ENCODE assay signal across 9 mouse cellular contexts in the genomic region with DNA sequence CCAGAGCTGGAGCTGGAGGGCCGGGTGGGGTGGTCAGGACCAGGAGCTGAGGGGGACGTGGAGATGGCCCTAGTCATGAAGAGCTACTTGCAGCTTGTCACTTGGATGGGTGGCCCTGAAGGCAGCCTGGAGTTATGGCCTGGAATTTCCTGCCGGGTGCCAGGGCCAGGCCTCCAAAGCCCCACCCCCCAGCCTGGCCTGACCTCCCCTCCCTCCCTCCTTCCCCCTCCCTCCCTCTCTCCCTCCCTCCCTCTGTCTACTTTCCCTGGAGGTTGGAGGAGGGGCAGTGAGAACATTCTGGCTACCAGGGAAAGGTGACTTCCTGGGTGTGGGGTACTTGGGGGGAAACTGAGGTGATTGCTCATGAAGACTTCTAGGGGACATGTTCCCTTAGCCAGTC. TPM values are rescaled to one million over a fixed set of nuclear protein-coding genes. Genes with fewer than 3 reads are reported as not detected.
DNase-seq lines count a peak whose midpoint lies in the region; ATAC-seq and TF ChIP-seq lines count a peak whose summit lies in the region.
"Had no signal": no experiment of that assay in that cellular context is flagged by ENCODE, and none has a peak within 500 bp of the region (broad histone marks: within the 10 kb centered on the region; RNA-seq: fewer than 3 reads in every experiment).

No protein-coding gene starts in this region.

- intact Hi-C loops in left cerebral cortex, postnatal 14 days (cut with DNase I) = no loop called here

- H3K27ac ChIP-seq in testis, adult 2 months (ENCODE audit: control insufficient read depth, insufficient read depth, low read depth, low read length) = peak overlapping the region; percentile 79
- peak overlapping the region; percentile 86 for H3K27ac ChIP-seq in forebrain, embryonic 10.5 days
- peak overlapping the region; percentile 66; the same call in 1 of the 2 replicates for H3K27ac ChIP-seq in hindbrain, embryonic 15.5 days (replicated peaks)
- peak overlapping the region; percentile 73 for H3K27ac ChIP-seq in liver, embryonic 12.5 days
- no peak overlapping the region for H3K27ac ChIP-seq in olfactory bulb, adult 2 months (ENCODE audit: insufficient read depth, low read depth, low read length)
- H3K27ac ChIP-seq: macrophage had no signal

- no peak for ATAC-seq in hindbrain, embryonic 15.5 days (ENCODE audit: low FRiP score, low read depth)
- ATAC-seq in liver, embryonic 12.5 days = no peak

- no peak for TF ChIP-seq CTCF in testis, adult 2 months (IDR thresholded peaks at IDR 0.05; ENCODE audit: control insufficient read depth, insufficient read depth, insufficient replicate concordance, low read depth, low read length)
- no peak for TF ChIP-seq CTCF in olfactory bulb, adult 2 months (IDR thresholded peaks at IDR 0.05; ENCODE audit: insufficient read depth, low read depth, low read length)

- TF ChIP-seq POLR2A in testis, adult 2 months (IDR thresholded peaks at IDR 0.05; ENCODE audit: control insufficient read depth, low read depth, low read length) = peak; percentile 9; the same call in 1 of the 2 replicates
- no peak for TF ChIP-seq POLR2A in olfactory bulb, adult 2 months (IDR thresholded peaks at IDR 0.05; ENCODE audit: insufficient read depth, low read depth, low read length)

- no peak for DNase-seq in testis, postnatal 14 days (ENCODE audit: low spot score)
- no peak for DNase-seq in forebrain, embryonic 10.5 days (ENCODE audit: extremely low spot score, low spot score)
- no peak for DNase-seq in right cerebral cortex, postnatal 4 days
- no peak for DNase-seq in left cerebral cortex, postnatal 14 days (ENCODE audit: low spot score in 2 of 2)

- H3K9me3 ChIP-seq in forebrain, embryonic 10.5 days = no peaks in the 10 kb centered on the region
- H3K9me3 ChIP-seq in hindbrain, embryonic 15.5 days = no peaks in the 10 kb centered on the region
- no peaks in the 10 kb centered on the region for H3K9me3 ChIP-seq in liver, embryonic 12.5 days (replicated peaks)

- 0 out of 2 replicates have a peak overlapping the region, but pooled peaks have one; percentile 98 for H3K9ac ChIP-seq in hindbrain, embryonic 15.5 days
- no peak overlapping the region for H3K9ac ChIP-seq in liver, embryonic 12.5 days

- 16% methylated on average over 3 of the region's 3 CpGs for WGBS in forebrain, embryonic 10.5 days
- 23% methylated on average over 3 of the region's 3 CpGs for WGBS in hindbrain, embryonic 15.5 days
- WGBS in liver, embryonic 12.5 days (ENCODE audit: insufficient replicate concordance) = 48% methylated on average over 3 of the region's 3 CpGs
- WGBS in olfactory bulb, adult 2 months = 23% methylated on average over 3 of the region's 3 CpGs

- no peak overlapping the region for H3K4me3 ChIP-seq in testis, adult 2 months (ENCODE audit: control insufficient read depth, low read depth, low read length)
- H3K4me3 ChIP-seq in forebrain, embryonic 10.5 days = peak overlapping the region; percentile 98
- H3K4me3 ChIP-seq in hindbrain, embryonic 15.5 days = peak overlapping the region; percentile 97
- peak overlapping the region; percentile 21; the same call in 1 of the 2 replicates for H3K4me3 ChIP-seq in liver, embryonic 12.5 days
- peak overlapping the region; percentile 31 for H3K4me3 ChIP-seq in olfactory bulb, adult 2 months (ENCODE audit: insufficient read depth, low read depth, low read length)

- H3K27me3 ChIP-seq in testis, adult 2 months (ENCODE audit: control insufficient read depth, insufficient read depth, low read length) = no peaks in the 10 kb centered on the region
- peaks cover 5% of the 10 kb centered on the region for H3K27me3 ChIP-seq in forebrain, embryonic 10.5 days (ENCODE audit: poor library complexity, severe bottlenecking)
- H3K27me3 ChIP-seq in hindbrain, embryonic 15.5 days = no peaks in the 10 kb centered on the region
- H3K27me3 ChIP-seq in liver, embryonic 12.5 days (replicated peaks) = peaks cover 49% of the 10 kb centered on the region

- peak overlapping the region; percentile 81 for H3K4me2 ChIP-seq in hindbrain, embryonic 15.5 days
- H3K4me2 ChIP-seq in liver, embryonic 12.5 days = peak overlapping the region; percentile 88

- H3K36me3 ChIP-seq in testis, adult 2 months (ENCODE audit: control insufficient read depth, insufficient read depth, low read length) = no peaks in the 10 kb centered on the region
- peaks cover 8% of the 10 kb centered on the region for H3K36me3 ChIP-seq in forebrain, embryonic 10.5 days (replicated peaks)
- no peaks in the 10 kb centered on the region for H3K36me3 ChIP-seq in hindbrain, embryonic 15.5 days
- H3K36me3 ChIP-seq in liver, embryonic 12.5 days = no peaks in the 10 kb centered on the region

- peaks cover 29% of the 10 kb centered on the region for H3K4me1 ChIP-seq in testis, adult 2 months (ENCODE audit: control insufficient read depth, insufficient read depth, low read length)
- H3K4me1 ChIP-seq in forebrain, embryonic 10.5 days = peaks cover 86% of the 10 kb centered on the region
- peaks cover 88% of the 10 kb centered on the region for H3K4me1 ChIP-seq in hindbrain, embryonic 15.5 days (replicated peaks)
- peaks cover 90% of the 10 kb centered on the region for H3K4me1 ChIP-seq in liver, embryonic 12.5 days
- H3K4me1 ChIP-seq in olfactory bulb, adult 2 months (ENCODE audit: control insufficient read depth, insufficient read depth, low read length) = peaks cover 69% of the 10 kb centered on the region

RNA-seq across cellular contexts. Expression of gene Bcl9l, which starts 3.7 kb away (rescaled TPM):
- 8.4 and 9.1 TPM in 2 replicates for polyA plus RNA-seq in testis, adult 2 months (2012; rRNA removed)
- 3.9 and 5.0 TPM in 2 replicates for polyA plus RNA-seq in forebrain, embryonic 10.5 days (2016; fragmentation: Nextera tagmentation; extraction: Ambion mirVana)
- polyA plus RNA-seq in hindbrain, embryonic 15.5 days (2015; fragmentation: Nextera tagmentation; extraction: Ambion mirVana) = 10.7 and 11.9 TPM in 2 replicates
- 2.5 and 2.7 TPM in 2 replicates for polyA plus RNA-seq in liver, embryonic 12.5 days (2016; fragmentation: Nextera tagmentation; extraction: Ambion mirVana)
- not detected in 2 replicates for polyA plus RNA-seq in olfactory bulb, adult 2 months (2012; ENCODE audit: insufficient read depth, insufficient read length, low replicate concordance, missing spikeins)
- 10 to 100 TPM; 76.2 to 84.8 TPM for total RNA-seq in left cerebral cortex, postnatal 14 days (2021)

RNA-seq across cellular contexts. Expression of gene Upk2, which starts 31.6 kb away (rescaled TPM):
- polyA plus RNA-seq in testis, adult 2 months (2012; rRNA removed) = 2.2 and 4.3 TPM in 2 replicates
- polyA plus RNA-seq in forebrain, embryonic 10.5 days (2016; fragmentation: Nextera tagmentation; extraction: Ambion mirVana) = not detected in 2 replicates
- not detected in 2 replicates for polyA plus RNA-seq in hindbrain, embryonic 15.5 days (2015; fragmentation: Nextera tagmentation; extraction: Ambion mirVana)
- not detected in 2 replicates for polyA plus RNA-seq in liver, embryonic 12.5 days (2016; fragmentation: Nextera tagmentation; extraction: Ambion mirVana)
- polyA plus RNA-seq in olfactory bulb, adult 2 months (2012; ENCODE audit: insufficient read depth, insufficient read length, low replicate concordance, missing spikeins) = not detected in 2 replicates
- not detected for total RNA-seq in left cerebral cortex, postnatal 14 days (2021)
- polyA plus RNA-seq: macrophage had no signal

RNA-seq across cellular contexts. Expression of gene Foxr1, which starts 45.4 kb away (rescaled TPM):
- polyA plus RNA-seq in testis, adult 2 months (2012; rRNA removed) = 1.5 and 2.0 TPM in 2 replicates
- not detected in 2 replicates for polyA plus RNA-seq in forebrain, embryonic 10.5 days (2016; fragmentation: Nextera tagmentation; extraction: Ambion mirVana)
- not detected in 2 replicates for polyA plus RNA-seq in hindbrain, embryonic 15.5 days (2015; fragmentation: Nextera tagmentation; extraction: Ambion mirVana)
- polyA plus RNA-seq in liver, embryonic 12.5 days (2016; fragmentation: Nextera tagmentation; extraction: Ambion mirVana) = not detected in 2 replicates
- polyA plus RNA-seq in olfactory bulb, adult 2 months (2012; ENCODE audit: insufficient read depth, insufficient read length, low replicate concordance, missing spikeins) = not detected in 2 replicates
- not detected for total RNA-seq in left cerebral cortex, postnatal 14 days (2021)
- polyA plus RNA-seq: macrophage had no signal
